Mouse (Mus musculus) heart, embryonic 16.5 days (tissue): ENCODE measurements around the gene 1700023F06Rik. TPM values are rescaled to one million over a fixed set of nuclear protein-coding genes. Genes with fewer than 3 reads are reported as not detected.

Experiments used
- ATAC-seq: fragments of 200-750 bp; cut with Nextera tagmentation; replicated peaks from 2 replicates; pipeline ENCODE4 v1.8.0; 2017; ENCODE audit warnings: moderate number of reproducible peaks; ENCODE audit not compliant: insufficient read depth, low FRiP score; ENCODE audit errors: extremely low read depth
- H3K27ac ChIP-seq: fragments of 300-500 bp; sonication (generic); 2 replicates; pipeline ENCODE4 v1.5.1; 2014; ENCODE audit warnings: mild to moderate bottlenecking, low read length, control low read depth, moderate library complexity
- H3K27me3 ChIP-seq: fragments of 300-500 bp; sonication (generic); 2 replicates; pipeline ENCODE4 v1.6.1; 2014; ENCODE audit warnings: low read length, mixed read lengths; ENCODE audit not compliant: control insufficient read depth, insufficient read depth
- H3K36me3 ChIP-seq: fragments of 300-500 bp; sonication (generic); 2 replicates; pipeline ENCODE4 v1.6.1; 2014; ENCODE audit not compliant: control insufficient read depth, insufficient read depth
- H3K4me1 ChIP-seq: fragments of 300-500 bp; sonication (generic); 2 replicates; pipeline ENCODE4 v1.6.1; 2014; ENCODE audit warnings: low read length, mixed read lengths; ENCODE audit not compliant: control insufficient read depth, insufficient read depth
- H3K4me2 ChIP-seq: fragments of 300-500 bp; sonication (generic); 2 replicates; pipeline ENCODE4 v1.6.1; 2014; ENCODE audit warnings: low read depth, mild to moderate bottlenecking, control low read depth, low read length
- H3K4me3 ChIP-seq: fragments of 300-500 bp; sonication (generic); 2 replicates; pipeline ENCODE4 v1.5.1; 2014; ENCODE audit warnings: mild to moderate bottlenecking, control low read depth, low read length
- H3K9ac ChIP-seq: fragments of 300-500 bp; sonication (generic); 2 replicates; pipeline ENCODE4 v1.6.1; 2014; ENCODE audit warnings: low read length, control low read depth
- H3K9me3 ChIP-seq: fragments of 300-500 bp; sonication (generic); replicated peaks from 2 replicates; pipeline ENCODE4 v1.6.1; 2016; ENCODE audit warnings: low read length; ENCODE audit not compliant: control insufficient read depth
- WGBS: fragments of 180-500 bp; shearing (Covaris S2); extraction: QIAGEN DNeasy Blood & Tissue Kit; methylation state at CpG from one replicate; pipeline ENCODE4 v1.1.7; 2014; 5-methylcytosine and 5-hydroxymethylcytosine counted together
- polyA plus RNA-seq: library from polyadenylated mRNA; unstranded; fragments of >200 nt; fragmentation: Nextera tagmentation; extraction: Ambion mirVana; gene quantifications from 2 replicates; pipeline ENCODE4 v1.2.1, GENCODE M21; 2015

The 1700023F06Rik gene
- polyA plus RNA-seq, result 0.17 and 0.25 TPM in 2 replicates

GRCm38 (mm10) chr11:103208458-103208857 lies at the start of gene 1700023F06Rik:
Gene 1700023F06Rik, minus strand, starts transcription at chr11:103208558.
- 87% methylated on average over 3 of the region's 3 CpGs for WGBS
- Histone ChIP-seq H3K4me1 (no peaks in the 10 kb centered on the region), H3K36me3 (no peaks in the 10 kb centered on the region), H3K27ac (no peak within 1 kb of the TSS), H3K4me2 (no peak within 1 kb of the TSS), H3K9ac (no peak within 1 kb of the TSS), H3K4me3 (no peak within 1 kb of the TSS), H3K27me3 (no peaks in the 10 kb centered on the region), H3K9me3 (no peaks in the 10 kb centered on the region)
- ATAC-seq, result no peak

DNA sequence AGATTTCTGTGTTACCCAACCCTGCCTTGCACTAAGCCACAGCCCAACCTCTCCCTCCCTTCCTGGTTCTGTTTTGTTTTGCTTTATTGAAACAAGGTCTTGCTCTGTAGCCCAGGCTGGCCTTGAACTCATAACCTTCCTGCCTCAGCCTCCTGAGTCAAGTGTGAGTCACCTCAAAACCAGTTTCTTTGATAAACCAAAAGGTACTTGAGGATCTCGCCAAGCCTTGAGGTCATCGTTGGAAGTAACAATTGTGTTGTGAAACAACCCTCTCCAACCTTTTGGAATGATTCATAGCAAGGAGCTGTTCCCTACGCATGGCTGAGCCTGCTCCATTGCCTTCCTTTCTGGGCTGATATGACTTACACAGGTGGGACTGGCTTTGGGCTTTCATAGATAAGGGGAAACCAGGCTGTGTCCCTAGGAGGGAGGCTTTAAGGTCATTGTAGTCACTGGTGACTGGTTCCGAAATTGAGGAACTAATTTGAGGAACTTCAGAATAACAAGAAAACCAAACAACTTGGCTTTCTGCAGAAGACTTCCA lies 49.7 kb upstream of the 1700023F06Rik start:
- WGBS, result 85% methylated on average over 4 of the region's 4 CpGs
- no peak overlapping the region for H3K9ac ChIP-seq
- ATAC-seq, result no peak

GRCm38 (mm10) chr11:103253605-103254004 lies 45.2 kb upstream of the 1700023F06Rik start:
- Histone ChIP-seq H3K4me1 (peaks cover 9% of the 10 kb centered on the region), H3K9ac (no peak overlapping the region), H3K9me3 (no peaks in the 10 kb centered on the region), H3K27ac (no peak overlapping the region), H3K27me3 (no peaks in the 10 kb centered on the region), H3K4me2 (no peak overlapping the region), H3K36me3 (no peaks in the 10 kb centered on the region), H3K4me3 (no peak overlapping the region)
- 78% methylated on average over 5 of the region's 5 CpGs for WGBS
- ATAC-seq, result no peak

More for the DNA sequence above, 49.7 kb upstream of the 1700023F06Rik start:
- Histone ChIP-seq H3K27ac (no peak overlapping the region), H3K4me2 (no peak overlapping the region), H3K4me3 (no peak overlapping the region), H3K9me3 (no peaks in the 10 kb centered on the region), H3K27me3 (no peaks in the 10 kb centered on the region), H3K4me1 (peaks cover 13% of the 10 kb centered on the region), H3K36me3 (no peaks in the 10 kb centered on the region)

DNA sequence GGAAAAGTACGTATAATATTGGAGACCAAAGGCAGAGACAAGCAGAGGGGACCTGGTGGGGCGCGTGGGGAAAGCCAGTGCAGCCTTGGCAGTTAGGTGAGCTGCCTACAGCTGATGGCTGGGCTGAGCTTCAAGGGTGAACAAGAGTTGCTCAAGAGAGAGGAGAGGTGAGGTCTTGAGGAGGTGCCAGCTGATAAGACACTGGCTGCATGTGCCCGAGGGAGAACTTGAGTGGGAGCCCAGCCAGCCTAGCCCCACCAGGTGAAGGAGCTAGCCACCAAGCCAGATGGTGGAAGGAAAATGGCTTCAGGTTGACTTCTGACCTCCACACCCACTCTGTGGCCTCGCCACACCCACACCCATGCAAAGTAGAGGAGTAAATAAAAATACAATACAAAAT lies 44.0 kb upstream of the 1700023F06Rik start:
- no peaks in the 10 kb centered on the region for H3K36me3 ChIP-seq
- H3K9me3 ChIP-seq, result no peaks in the 10 kb centered on the region
- no peak overlapping the region for H3K4me2 ChIP-seq
- no peak for ATAC-seq
- no peak overlapping the region for H3K27ac ChIP-seq
- peaks cover 19% of the 10 kb centered on the region for H3K4me1 ChIP-seq
- H3K27me3 ChIP-seq, result no peaks in the 10 kb centered on the region
- no peak overlapping the region for H3K4me3 ChIP-seq
- no peak overlapping the region for H3K9ac ChIP-seq
- WGBS, result 81% methylated on average over 5 of the region's 5 CpGs

- H3K9me3 ChIP-seq, result no peaks in the 10 kb centered on the region
- no peak for ATAC-seq
- H3K27me3 ChIP-seq, result no peaks in the 10 kb centered on the region
- no peak overlapping the region for H3K27ac ChIP-seq
- no peak overlapping the region for H3K4me2 ChIP-seq
- WGBS, result 88% methylated on average over 3 of the region's 3 CpGs
- no peaks in the 10 kb centered on the region for H3K36me3 ChIP-seq
- peaks cover 34% of the 10 kb centered on the region for H3K4me1 ChIP-seq
- H3K4me3 ChIP-seq, result no peak overlapping the region
- H3K9ac ChIP-seq, result no peak overlapping the region
These were observed 42.0 kb upstream of the 1700023F06Rik start for GRCm38 (mm10) chr11:103250324-103250723.

DNA sequence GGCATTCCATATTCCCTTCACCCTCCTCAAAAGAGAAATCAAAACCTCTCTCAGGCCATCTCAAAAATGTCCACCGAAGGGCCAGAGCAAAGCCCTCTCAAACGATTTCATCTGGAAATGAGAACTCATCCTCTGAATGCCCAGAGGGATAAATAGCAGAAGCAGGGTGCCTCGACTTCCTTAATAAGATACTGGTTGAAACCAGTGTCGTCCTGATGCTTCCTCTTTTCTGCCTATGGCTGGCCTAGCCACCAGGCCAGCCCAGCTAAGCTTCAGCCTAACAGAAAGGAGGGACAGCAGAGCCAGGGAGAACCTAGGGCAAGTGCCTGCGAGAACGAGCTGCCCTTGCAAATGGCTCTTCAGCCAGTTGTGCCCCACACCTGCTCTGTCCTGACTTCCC lies 41.2 kb upstream of the 1700023F06Rik start:
- Histone ChIP-seq H3K27ac (peak overlapping the region; percentile 43), H3K4me1 (peaks cover 40% of the 10 kb centered on the region), H3K36me3 (no peaks in the 10 kb centered on the region), H3K4me3 (no peak overlapping the region), H3K9ac (peak overlapping the region; percentile 23; the same call in 1 of the 2 replicates), H3K4me2 (no peak overlapping the region), H3K9me3 (no peaks in the 10 kb centered on the region), H3K27me3 (no peaks in the 10 kb centered on the region)
- 60% methylated on average over 6 of the region's 6 CpGs for WGBS
- no peak for ATAC-seq

- WGBS, result 67% methylated on average over 5 of the region's 5 CpGs
- H3K9ac ChIP-seq, result peak overlapping the region; percentile 23; the same call in 1 of the 2 replicates
- peaks cover 40% of the 10 kb centered on the region for H3K4me1 ChIP-seq
- no peak for ATAC-seq
- peak overlapping the region; percentile 43 for H3K27ac ChIP-seq
- no peak overlapping the region for H3K4me3 ChIP-seq
- H3K27me3 ChIP-seq, result no peaks in the 10 kb centered on the region
- no peaks in the 10 kb centered on the region for H3K36me3 ChIP-seq
- H3K9me3 ChIP-seq, result no peaks in the 10 kb centered on the region
- H3K4me2 ChIP-seq, result no peak overlapping the region
These were observed 40.5 kb upstream of the 1700023F06Rik start for GRCm38 (mm10) chr11:103248837-103249236.

DNA sequence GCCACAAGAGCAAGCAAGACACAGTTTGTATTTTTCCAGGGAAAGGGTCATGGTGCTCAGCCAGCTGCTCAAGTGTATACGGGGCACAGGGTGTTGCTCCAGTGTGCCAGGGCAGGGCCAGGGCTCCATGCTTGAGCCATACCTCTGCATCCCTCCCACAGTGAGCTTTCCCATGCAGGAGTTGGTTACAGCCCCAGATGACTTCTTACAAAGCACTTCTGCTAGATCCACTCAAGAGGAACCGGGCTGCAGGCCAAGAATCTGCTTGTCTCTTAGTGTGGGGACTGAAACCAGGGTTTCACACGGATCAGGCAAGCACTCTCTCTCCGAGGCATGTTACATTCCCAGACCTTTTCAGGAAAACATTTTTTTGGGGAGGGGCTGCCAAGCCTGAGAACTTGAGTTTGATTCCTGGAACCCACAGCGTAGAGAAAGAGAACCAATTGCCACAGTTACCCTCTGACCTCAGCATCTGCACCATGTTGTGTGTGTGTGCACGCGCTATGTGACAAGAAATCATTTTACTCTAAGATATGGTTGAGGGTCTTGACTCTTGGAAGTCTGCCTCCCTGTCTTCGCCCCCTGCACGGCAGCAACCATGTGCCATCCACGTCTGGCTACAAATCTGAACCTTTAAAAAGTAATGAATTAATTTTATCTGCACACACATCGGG lies 39.3 kb upstream of the 1700023F06Rik start:
- Histone ChIP-seq H3K4me1 (peaks cover 40% of the 10 kb centered on the region), H3K9me3 (no peaks in the 10 kb centered on the region), H3K9ac (peak overlapping the region; percentile 45; the same call in 1 of the 2 replicates), H3K27ac (peak overlapping the region; percentile 78), H3K4me2 (peak overlapping the region; percentile 32), H3K27me3 (no peaks in the 10 kb centered on the region), H3K36me3 (no peaks in the 10 kb centered on the region), H3K4me3 (no peak overlapping the region)
- 35% methylated on average over 11 of the region's 11 CpGs for WGBS
- peak; percentile 86 for ATAC-seq

DNA sequence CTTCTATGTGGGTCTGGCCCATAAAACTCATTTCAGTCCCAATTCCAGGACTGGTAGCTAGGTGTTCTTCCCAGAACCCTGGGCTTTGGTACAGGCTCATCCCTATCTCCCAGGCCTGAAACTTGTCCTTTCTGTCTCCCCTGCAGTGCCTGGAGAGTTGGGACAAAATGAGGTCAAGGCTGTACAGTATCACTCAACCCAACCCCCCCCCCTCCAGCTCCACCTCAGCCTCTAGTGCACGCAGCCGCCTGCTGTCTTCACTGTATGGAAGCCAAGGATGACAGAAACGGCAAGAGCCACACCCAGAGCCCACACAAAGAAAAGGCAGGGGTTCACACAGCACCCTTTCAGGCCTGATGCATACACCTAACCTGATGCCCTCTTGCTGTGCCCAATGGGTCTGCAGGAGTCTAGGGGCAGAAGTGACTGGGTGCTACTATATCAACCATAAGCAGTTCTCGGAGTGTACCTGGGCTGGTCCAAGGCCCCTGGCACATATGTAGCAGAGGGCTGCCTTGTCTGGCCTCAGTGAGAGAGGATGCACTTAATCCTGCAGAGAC lies 38.5 kb upstream of the 1700023F06Rik start:
- H3K4me2 ChIP-seq, result no peak overlapping the region
- peak overlapping the region; percentile 69 for H3K27ac ChIP-seq
- no peaks in the 10 kb centered on the region for H3K9me3 ChIP-seq
- 27% methylated on average over 4 of the region's 4 CpGs for WGBS
- H3K4me1 ChIP-seq, result peaks cover 40% of the 10 kb centered on the region
- no peaks in the 10 kb centered on the region for H3K27me3 ChIP-seq
- no peak overlapping the region for H3K4me3 ChIP-seq
- H3K36me3 ChIP-seq, result no peaks in the 10 kb centered on the region
- peak; percentile 19; the same call in 1 of the 2 replicates for ATAC-seq
- no peak overlapping the region; the same call in 1 of the 2 replicates for H3K9ac ChIP-seq
